Mouse (Mus musculus) ovary, postnatal 36 days (tissue): Measurements from ENCODE around the gene Zfp758.
"Not testable (repeated sequence)": the region's sequence is repeated elsewhere in the genome, so short reads cannot be mapped to it uniquely, and the experiment has no call there.

Source experiments
- DNase-seq: peaks from one replicate; pipeline ENCODE4 v3.0.0; 2022; ENCODE audit warnings: low spot score, mixed read lengths

Gene Zfp758

DNA sequence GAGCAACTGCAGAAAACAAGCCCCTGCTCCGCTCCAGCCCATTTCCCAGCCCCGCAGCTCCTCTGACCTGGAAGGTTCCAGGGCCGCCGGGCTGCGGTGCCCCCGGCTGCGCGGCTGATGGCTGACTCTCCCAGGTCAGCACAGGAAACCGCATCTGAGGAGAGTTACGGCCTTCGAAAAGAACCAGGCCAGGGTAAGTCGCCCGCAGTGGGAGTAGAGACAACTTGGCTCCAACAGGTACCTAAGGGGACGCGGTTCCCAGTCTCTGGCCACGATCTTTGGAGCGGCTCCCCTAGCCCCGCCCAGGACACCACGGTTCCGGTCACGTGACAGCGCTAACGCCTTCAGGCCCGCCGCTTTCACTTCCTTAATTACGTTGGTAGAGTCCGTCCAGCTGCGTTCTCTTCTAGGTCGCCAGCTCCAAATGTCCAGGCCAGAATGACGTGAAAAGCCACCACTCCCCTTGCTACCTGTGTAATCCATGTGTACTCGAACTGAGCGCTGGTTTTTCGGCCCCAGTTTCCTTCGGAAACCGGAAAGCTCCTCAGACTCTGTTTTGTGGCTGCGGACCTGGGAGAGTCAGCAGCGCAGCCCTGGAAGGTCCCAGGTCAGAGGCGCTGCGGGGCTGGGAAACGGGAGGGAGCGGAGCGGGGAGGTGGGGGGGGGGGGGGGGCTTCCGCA lies at the start of gene Zfp758, which contains the start of gene Zfp944:
Zfp758 (plus strand) TSS at position 353 of the 681 bp plus-strand sequence.
Zfp944 (minus strand) TSS at position 300 of the 681 bp plus-strand sequence.
- peak; percentile 51 for DNase-seq

DNA sequence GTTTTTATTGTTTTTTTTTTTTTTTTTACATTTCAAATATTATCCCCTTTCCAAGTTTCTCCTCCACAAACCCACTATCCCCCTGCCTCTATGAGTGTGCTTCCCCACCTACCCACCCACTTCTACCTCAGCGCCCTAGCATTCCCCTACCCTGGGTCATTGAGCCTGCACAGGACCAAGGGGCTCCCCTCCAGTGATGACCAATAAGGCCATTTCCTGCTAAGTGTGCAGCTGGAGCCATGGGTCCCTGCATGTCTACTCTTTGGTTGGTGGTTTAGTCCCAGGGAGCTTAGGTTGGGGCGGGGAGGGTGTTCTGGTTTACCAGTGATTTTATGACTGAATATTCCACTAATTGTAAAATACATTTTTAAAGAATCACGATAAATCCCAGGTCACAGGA lies 47.0 kb upstream of the Zfp758 start:
- DNase-seq: peak; percentile 3

DNA sequence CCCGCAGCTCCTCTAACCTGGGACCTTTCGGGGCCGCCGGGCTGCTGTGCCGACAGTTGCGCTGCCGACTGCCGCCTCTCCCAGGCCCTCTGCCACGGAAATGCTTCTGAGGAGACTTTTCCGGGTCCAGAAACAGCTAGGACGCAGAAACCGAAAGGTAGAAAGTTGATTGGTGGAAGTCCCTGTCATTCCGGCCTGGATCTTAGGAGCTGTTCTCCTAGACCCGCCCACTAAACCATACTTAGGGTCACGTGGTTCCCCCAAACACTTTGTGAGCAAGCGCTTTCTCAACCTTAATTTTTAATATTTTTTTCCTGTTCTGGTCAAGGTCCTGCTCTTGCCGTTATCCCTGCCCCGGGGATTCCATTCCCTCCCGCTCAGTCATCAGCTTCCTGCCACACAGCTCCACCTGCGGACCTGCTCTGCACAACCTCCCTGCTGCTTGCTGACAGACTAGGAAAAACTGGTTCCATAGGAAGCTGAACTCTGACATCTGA lies 46.5 kb upstream of the Zfp758 start, which contains the start of gene CT030661.1:
CT030661.1 (minus strand) TSS at position 108 of the 497 bp plus-strand sequence.
- DNase-seq: peak; percentile 70

DNA sequence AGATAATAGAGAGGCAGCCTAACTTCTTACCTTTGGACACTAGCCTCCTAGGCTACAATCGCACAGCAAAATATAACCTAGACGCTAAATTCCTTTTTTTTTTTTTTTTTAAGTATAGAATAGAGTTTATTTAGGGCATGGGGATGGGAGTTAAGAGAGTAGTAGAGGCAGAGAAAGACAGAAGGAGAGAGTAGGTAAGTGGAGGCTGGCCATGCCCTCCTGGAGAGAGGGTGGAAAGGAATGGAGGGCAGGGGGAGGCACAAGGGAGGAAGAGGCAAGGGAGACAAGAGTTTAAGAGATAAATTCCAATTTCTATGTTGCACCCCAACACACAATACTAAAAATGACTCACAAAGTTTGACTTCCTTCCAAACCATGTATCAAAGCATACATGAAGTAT lies 46.0 kb upstream of the Zfp758 start:
- DNase-seq: not testable (repeated sequence)

DNA sequence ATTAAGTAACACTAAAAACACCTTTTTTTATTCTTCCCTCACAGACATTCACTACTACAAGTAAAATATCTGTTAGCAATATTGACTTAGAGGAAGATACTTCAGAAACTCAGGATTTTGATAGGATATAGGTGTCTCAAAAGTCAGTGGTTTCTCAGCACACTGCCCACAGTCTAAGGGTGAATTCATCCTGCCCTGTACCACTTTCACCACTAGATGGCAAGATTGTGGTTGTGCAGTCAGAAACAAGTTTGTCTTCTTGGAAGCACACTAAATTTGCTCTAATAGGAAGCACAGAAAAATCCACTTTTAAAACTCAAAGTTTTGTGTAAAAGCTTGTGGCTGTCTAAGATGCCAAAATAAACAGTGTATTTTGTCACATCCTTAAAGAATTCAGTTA lies 8.5 kb upstream of the Zfp758 start:
- no peak for DNase-seq

DNA sequence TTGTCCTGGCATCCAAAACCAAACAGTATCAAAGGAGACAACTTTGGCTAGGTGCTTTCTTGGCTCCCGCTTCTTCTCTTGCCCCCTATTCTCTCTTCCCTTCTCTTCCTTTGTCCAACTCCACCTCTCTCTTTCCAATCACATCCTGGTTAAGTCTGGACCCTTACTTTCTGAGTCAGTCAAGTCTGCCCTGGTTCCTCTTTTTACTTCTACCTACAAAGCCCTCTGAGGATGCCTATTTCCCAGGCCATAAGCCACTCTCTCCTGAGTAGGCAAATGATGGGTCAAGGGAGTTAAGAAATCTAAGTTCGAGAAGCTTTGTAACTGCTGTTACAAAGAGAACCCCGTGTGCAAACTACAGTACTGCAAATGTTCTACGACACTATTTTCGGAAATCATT lies 681 bp upstream of the Zfp758 start:
- no peak for DNase-seq

DNA sequence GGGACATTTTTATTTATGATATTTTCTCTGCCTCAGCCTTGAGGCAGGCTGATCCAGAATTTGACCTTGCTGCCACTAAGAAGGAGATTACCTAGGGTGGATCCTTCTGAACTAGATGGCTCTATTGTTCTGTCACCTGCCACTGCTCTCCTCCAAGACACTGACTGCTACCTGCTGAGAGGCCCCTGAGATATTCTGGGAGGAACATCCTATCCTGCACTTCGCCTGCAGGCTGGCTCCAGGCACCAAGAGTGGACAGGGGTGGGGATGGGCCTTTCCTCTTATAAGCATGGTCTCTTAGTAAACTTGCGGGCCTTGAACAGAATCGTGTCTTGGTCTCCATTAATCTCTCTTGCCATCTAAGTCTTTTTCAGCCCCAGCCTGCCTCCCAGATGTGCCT lies 2.6 kb downstream of the Zfp758 start:
- no peak for DNase-seq

DNA sequence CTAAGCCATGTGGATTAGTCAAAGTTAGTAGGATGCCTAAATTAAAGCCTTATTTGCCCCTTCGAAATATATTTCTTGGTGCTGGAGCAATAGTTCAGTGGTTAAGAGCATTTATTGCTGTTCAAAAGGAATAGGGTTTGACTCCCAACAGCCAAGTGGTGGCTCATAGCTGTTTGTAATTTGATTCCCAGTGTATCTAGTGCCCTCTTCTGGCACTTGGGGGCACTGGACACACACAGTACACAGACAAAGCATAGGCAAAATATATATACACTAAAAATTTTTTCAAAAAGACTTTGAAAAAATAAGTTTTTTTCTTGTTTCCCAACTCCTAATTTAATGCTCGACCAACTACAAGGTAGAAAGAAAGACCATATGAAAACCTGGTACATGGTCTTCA lies 49.5 kb downstream of the Zfp758 start:
- no peak for DNase-seq

DNA sequence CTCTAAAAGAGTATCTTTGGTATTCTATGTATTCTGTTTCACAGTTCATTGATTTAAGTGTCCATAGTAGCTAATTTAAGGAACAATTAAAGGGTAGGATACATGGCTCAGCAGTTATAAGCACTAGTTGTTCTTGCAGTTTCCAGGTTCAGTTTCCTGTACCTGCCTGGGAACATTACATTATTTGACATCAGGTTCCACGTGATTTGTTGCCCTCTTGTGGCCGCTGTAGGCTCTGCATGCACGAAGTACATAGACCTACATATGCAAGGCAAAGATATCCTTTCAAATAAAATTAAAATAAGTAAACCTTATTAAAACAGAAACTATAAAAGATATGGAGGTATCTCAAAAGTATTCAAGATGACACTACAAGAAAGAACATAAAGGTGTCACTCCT lies 56.3 kb downstream of the Zfp758 start:
- DNase-seq: peak; percentile 53

DNA sequence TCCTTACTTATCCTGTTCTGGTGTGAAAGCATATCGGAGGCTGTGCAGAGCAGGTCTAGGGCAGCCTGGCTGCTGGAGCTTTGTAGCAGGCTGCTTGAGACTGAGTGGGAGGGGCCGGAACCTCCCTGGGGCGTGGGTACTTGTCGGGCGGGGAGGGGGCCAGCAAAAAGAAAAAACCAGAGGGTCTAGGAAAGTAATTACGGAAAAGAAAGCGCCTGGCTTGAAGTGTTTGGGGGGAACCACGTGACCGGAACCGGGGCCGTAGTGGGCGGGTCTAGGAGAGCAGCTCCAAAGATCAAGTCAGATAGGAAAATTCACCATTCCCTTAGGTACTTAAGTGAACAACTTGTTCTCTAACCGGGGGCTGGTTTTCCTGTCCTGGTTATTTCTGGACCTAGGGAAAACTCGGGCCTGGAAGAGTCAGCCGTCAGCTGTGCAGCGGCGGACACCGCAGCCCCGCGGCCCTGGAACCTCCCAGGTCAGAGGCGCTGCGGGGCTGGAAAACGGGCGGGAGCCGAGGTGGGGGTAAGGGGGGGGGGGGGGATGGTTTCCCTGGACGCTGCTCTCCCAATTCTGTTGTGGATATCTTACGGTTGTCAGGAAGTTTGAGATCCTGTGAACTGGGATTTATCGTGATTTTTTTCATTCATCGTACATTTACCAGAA lies 62.8 kb downstream of the Zfp758 start, which contains the start of gene Zfp946:
Zfp946 (plus strand) TSS at position 271 of the 666 bp plus-strand sequence.
- peak; percentile 75 for DNase-seq

DNA sequence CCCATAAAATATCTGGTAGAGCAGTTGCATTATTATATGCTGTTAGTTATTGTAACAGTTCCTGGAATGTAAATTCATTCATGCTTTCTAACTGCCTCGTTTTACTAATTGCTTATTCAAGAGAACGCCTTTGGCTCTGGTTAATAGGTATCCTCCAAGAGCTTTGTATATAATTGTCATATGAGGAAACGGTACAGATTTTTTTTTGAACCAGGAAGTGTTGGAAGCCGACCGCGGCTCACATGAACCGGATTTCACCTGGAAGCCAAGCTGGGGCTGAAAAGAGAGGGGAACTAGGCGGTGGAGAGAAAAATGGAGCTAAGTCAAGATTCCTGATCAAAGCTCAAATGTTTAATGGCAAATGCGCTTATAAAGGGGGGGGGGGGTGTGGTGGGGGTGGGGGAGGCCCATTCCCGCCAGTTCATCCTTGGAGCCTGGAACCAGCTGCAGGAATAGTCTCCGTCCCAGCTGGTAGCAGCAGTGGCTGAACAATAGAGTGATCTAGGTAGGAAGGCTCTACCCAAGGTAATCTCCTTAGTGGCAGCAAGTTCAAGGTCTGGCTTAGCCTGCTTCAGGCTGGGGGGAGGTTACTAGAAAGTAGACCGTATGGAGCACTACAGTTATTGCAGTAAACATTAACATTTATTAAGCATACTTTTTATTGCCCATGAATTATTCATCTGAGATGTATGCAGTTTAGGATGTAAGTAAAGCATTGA lies 63.5 kb downstream of the Zfp758 start:
- peak; percentile 6 for DNase-seq
